Mouse (Mus musculus) left cerebral cortex, postnatal 36 days (tissue): Measurements from ENCODE around the gene Nkx6-2. TPM values are rescaled to one million over a fixed set of nuclear protein-coding genes. Genes with fewer than 3 reads are reported as not detected.

Experiments
- DNase-seq, 2 experiments: peaks; one replicate each; pipeline ENCODE4 v3.0.0; 2021 to 2022; ENCODE audit warnings: low spot score in 2 of 2, mixed read lengths in 1 of 2
- intact Hi-C: fragments of 180-260 bp; cut with DNase I; formaldehyde crosslinking; loops from one replicate; pipeline ENCODE4 v1.15.1; 2025
- total RNA-seq, 2 experiments: library from RNA; stranded (reverse); gene quantifications; 2 replicates each; pipeline ENCODE4 v1.2.3; 2021

Nkx6-2 gene
- total RNA-seq: 10 to 100 TPM in 1 of 2 experiments, 1 to 10 TPM in 1; 8.5 to 11.3 TPM

DNA sequence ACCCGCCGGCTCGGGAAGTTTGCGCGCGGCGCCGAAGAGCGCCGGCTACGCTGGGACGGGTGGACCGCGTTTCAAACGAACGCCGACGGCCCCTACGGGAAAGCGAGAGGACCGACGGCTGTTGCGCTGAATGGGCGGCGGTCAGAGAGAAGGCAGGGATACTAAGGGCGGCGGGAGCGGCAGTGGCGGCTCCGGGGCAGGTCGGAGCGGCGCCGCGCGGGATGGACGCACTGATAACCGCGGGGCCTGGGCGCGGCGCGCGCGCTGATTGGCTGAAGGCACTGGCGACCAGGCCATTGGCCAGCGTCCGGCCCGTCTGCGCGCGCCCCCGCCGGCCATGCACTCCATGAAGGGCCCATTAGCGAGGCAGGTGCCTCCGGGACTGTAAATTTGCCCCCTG, at the start of gene Nkx6-2:
TSS of gene Nkx6-2 (minus strand) at position 203 of the 400 bp plus-strand sequence.
- intact Hi-C loops: loop anchor here (5.0 kb wide), 1 partner anchor 95 kb away; no protein-coding TSS in a partner anchor
- DNase-seq: no peak

DNA sequence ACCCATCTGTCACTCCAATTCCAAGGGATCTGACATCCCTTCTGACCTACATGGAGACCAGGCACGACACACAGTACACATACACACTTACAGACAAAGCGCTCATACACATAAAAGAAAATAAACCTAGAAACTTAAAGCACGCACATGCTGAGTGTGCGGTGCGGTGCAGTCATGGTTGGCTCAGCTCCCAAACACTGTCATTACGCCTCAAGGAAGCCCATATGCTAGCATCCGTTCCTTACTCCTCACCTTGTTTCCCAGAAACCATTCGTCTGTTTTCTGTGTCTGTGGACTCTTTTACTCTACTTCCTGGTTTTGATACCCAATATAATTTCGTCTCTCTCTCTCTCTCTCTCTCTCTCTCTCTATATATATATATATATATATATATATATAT, 42.6 kb upstream of the Nkx6-2 start:
- intact Hi-C loops: no loop called here

DNA sequence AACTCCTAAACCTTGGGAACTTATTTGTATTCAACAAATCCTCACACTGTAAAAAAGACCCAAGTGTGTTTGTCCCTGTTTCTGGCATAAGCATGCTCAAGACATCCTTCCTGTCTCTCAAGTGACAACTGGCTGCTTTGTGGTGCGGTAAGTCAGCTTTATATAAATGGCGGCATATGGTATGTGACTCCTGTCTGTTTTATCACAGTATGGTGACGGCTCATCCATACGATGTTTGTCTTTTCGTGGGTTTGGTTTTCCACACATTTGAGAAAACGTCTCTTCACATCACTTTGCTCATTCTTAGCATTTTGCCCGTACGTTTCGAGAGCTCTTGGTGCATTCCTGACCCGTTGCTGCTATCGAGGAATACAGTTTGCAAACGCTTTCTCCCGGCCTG, 40.0 kb upstream of the Nkx6-2 start:
- intact Hi-C loops: no loop called here
- no peak for DNase-seq

More for the DNA sequence above, 42.6 kb upstream of the Nkx6-2 start:
- no peak for DNase-seq

DNA sequence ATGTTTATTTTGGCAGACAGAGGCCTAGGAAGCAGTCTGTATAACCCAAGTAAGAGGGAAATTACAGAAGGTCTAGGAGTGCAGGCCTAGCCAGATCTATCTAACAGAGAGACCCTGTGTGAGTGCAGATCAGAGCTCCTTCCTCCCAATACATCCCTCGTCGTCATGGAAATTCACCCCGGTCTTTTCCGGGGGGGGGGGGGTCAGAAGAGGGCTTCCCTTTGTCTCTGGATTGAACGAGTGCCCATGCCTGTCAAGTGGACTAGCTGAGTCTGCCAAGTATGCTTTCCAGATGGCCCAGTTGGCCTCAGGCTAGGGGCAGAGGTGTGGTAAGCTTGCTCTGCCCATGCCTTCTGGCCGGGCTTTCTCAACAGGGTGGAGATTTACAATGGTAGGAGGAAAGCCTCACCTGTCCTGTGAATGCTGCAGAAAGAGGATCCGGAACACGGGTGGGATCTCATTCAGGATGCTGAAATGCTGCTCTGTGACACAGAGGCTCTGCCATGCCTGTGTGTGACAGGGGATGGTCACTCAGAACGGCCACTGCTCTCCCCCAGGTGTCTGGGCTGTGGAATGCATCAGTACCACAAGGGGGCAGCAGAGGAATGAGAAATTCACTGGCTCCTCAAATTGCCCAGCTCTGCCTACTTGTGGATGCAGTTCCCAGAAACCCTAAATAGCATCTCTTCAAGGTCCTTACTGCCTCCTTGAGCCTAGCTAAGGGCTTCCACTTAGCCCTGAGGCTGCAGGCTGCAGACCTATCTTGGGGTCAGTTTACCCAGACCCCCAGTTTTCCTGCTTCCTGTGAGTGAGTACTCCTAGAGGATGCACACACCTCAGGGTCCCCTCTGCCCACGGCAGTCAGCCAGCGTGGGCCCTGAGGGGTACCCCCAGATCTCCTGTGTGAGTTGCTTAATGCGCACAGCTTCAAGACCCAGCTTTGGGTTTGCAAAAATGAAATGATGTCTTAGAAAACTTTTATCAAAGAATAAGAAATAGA, 33.5 kb upstream of the Nkx6-2 start:
- intact Hi-C loops: no loop called here
- DNase-seq: peak; percentile 70

DNA sequence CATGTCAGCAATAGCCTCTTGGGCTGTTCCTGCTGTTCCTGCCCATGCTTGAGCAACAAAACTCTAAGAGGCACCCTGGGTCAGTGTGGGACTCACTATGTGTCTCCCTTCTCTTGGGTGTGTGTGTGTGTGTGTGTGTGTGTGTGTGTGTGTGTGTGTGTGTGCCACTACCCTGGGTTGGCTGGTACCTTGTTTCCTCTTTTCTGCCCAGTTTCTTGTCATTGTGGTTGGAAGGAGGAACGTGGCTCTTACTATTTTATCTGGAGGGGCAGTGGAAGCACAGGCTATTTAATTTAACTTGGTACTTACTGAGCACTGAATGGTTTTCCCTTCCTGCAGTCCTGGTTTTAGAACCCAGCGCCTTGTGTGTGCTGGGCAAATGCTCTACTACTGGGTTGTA, 27.7 kb upstream of the Nkx6-2 start:
- DNase-seq: no peak
- intact Hi-C loops: no loop called here

DNA sequence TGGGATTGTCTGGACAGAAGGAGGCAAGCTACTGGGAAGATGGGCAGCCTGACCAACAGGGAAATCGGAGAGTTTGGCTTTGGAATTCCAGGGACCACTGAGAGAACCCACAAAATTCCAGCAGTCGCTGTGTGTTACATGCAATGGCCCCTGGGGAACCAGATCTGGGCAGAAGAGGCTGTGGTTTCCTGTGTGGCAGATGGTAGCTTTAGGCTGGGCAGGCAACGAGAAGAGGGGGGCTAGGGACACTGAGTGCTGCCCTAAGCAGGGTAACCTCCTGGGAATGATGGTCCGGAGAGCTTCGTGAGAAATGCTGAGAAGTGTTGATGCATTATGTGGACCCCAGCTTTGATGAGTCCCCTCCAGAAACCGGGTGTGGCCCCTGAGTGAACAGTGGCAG, 13.3 kb upstream of the Nkx6-2 start:
- intact Hi-C loops: no loop called here
- no peak for DNase-seq

DNA sequence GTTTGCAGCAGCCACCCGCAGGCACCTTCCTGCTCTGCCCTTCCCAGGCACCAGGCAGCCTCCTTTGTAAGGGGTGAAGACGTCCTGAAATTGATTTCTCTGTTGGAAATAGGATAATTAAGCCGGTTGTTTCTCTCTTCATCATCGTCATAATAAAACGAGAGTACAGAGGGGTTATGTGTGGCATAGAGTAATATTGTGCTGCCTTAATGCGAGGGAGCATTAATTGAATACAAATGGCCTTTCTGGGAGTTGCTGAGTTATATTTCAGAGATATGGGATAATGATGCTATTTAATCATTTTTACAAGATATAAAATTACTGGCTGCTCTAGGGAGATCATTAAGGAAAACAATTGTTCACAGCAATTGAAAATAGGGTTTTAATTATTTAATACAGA, 12.7 kb upstream of the Nkx6-2 start:
- no peak for DNase-seq
- intact Hi-C loops: no loop called here

DNA sequence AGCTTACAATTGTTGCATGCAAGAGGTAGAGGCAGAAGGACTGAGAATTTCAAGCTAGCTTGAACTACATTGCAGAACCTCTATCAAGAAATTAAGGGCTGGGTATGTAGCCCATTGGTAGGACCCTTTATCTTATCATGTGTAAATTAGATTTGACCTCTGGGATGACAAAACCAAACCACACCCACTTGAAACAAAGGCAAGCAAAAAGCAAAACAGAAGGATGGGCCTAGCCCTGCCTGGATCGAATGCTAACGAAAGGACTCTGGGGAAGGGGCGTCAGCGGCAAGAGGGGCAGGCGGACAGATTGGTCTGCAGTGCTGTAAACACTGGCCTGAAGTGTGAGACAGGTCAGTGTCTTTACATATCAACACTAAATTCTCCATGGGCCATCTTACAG, 8.7 kb upstream of the Nkx6-2 start:
- no peak for DNase-seq
- intact Hi-C loops: no loop called here

DNA sequence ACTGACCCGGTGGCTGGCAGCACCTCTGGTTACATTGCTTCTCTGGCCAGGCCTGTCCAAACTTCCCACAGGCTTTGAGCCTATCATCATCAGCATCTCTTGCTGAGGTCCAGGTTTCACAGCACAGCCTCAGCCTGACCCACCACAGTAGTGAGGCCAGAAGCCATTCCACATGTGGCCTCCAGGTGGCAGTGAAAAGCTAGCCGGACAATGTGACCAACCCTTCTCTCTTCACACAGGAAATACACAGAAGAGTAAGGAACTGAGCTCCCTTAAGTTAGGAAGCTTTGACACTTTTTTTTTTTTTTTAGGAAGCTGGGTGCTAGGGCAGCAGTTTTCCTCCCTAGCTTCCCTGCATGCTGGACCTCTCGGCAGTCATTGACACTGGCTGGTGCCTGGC, 7.7 kb upstream of the Nkx6-2 start:
- peak in 1 of 2 experiments; percentile 43 for DNase-seq
- intact Hi-C loops: no loop called here

DNA sequence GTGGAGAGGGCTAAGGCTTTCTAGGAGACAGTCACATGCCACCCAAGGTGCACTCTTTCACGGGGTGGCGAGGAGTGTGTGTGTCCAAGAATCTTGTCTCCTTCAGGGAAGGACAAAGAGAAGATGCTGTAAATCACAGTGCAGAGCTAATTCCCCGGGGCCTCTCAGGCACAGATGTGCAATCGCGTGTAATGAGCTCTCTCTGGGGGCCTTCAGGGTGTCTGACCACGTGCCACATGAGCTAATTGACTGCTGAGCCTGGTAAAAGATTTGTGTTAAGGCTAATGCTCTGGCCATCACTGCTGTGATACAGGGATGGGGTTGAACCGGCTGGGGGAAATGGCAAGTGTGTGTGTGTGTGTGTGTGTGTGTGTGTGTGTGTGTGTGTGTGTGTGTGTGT, 5.3 kb upstream of the Nkx6-2 start:
- intact Hi-C loops: no loop called here
- no peak for DNase-seq

DNA sequence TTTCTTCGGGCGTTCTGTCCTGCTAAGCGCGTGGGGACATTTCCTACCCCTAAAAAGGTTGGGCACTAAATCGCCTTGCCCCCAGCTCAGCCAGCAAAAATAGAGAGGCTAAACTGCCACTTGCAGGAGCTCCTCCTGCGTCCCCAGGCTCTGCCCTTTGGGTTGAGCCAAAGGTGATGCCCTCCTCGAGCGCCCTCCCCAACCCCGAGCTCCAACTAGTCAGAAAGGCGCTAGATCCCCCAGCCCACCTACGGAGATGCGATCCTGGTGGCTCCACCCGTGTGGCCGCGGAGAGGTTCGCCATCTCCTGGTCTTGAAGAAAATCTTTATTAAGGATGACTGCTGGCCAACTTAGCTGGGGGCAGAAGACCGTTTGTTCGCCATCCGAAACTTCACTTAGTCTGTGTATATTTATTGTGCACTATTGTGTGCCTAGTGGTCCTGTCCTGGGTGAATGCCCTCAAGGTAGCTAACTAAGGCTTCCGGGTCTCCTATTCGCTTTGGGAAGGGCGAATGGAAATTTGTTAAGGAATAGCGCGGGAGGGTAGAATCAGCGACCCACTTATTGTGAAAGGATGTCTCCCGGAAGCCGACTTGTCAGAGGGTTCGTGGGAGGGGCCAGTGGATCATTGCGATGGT, 2.7 kb upstream of the Nkx6-2 start:
- no peak for DNase-seq

DNA sequence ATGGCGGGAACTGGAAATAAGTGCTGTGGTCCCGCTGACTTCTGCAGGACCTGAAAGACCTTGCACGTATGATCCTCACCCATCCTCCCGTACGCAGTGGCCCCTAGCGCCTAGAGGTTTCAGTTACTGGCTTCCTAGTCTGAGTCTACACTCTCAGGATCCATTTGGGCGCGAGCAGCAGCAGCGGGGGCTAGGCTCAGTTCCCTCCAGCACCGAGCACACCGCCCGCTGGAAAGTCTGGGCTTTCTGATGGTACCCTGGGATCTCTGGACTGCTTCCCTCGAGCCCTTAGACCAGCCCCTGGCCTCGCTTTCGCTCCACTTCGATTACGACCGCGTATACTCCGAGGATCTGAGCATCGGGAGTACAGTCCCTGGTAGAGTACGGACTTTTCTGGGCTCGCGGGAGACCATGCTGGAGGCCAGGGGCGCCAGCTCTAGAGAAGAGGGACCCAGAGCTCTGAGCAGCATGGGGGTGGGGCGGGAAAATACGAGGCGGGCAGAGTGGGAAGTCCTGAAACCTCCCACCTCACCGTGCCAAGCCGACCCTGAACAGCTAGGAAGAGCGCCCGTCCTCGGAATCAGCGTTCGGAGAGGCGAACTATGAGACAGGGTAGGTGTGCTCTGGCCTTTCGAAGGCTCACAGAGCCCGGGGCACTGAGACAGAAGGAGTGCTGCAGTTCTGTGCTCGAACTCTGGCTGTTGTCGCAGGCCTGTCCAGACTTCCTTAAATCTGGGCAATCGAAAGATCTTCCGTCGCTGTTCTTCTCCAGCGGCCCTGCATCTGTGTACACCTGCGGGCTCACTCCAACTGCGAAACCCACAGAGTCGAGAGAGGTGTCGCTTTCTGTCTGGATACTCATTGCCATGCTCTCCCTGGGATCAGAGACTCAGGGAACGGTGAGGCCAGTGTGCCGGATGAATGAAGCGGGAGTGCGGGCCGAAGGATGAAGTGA, 1.9 kb upstream of the Nkx6-2 start:
- intact Hi-C loops: loop anchor here (5.0 kb wide), 1 partner anchor 97 kb away; no protein-coding TSS in a partner anchor
- DNase-seq: peak in 1 of 2 experiments; percentile 26

More for the DNA sequence above, 2.7 kb upstream of the Nkx6-2 start:
- intact Hi-C loops: no loop called here

DNA sequence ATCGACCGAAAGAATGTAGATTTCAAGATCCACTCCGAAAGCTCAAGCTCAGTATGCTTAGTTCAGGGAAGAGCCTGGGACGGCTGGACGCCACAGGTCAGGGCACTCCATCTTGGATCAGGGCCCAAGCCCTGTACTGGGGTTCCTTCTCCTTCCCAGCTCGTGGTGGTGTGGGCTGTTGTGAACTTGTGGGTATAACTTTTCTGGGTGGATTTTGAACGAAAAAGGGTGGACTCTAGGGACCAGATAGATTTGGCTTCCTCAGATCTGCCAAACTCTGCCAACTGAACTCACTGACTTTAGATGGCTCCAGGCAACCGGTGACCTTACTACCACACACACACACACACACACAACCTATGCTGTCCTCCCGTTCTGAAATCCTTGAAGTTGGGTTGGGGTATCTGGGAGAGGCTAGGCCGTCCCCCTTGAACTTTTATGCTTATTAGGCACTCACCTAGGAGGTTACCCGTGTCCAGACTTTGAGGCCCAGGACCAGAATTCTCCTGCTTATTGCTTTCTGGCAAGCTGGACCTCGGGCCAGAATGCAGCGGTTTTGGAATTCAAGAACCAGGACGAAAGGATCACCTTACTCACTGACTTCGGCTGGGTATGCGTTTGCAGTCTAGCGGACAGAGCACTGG, 619 bp upstream of the Nkx6-2 start:
- no peak for DNase-seq
- intact Hi-C loops: loop anchor here (5.0 kb wide), 1 partner anchor 96 kb away; no protein-coding TSS in a partner anchor

DNA sequence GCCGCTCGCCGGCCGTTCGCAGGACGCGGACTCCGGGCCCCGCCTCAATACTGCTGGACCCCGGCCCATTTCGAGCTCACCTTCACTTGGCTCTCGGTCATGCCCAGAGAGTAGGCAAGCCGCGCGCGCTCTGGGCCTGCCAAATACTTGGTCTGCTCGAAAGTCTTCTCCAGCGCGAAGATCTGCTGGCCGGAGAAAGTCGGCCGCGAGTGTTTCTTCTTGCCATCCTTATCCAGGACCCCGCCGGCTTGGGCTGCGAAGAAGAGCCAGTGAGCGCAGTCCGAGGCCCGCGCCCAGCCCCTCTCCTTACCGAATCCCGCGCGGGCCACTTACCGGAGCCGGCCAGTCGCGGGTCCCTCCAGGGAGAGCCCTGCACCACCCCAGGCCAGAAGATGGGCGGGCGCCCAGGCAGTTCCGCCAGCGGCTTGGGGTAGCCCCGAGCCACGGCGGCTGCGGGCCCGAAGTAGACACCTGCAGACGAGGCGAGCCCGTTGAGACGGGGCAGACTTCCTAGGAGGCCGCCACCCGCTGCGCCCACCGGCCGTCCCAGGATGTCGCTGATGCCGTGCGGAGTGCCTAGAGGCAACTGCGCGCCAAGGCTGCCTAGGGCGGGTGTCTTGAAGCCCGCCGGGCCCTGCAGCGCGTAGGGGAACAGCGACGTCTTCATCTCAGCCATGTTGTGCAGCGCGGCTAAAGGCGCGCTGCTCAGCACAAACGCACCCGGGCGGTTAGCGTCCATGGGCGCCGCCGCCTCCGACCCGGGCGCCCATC, 611 bp downstream of the Nkx6-2 start:
- DNase-seq: peak in 1 of 2 experiments; percentile 22
- intact Hi-C loops: loop anchor here (5.0 kb wide), 1 partner anchor 95 kb away; no protein-coding TSS in a partner anchor

DNA sequence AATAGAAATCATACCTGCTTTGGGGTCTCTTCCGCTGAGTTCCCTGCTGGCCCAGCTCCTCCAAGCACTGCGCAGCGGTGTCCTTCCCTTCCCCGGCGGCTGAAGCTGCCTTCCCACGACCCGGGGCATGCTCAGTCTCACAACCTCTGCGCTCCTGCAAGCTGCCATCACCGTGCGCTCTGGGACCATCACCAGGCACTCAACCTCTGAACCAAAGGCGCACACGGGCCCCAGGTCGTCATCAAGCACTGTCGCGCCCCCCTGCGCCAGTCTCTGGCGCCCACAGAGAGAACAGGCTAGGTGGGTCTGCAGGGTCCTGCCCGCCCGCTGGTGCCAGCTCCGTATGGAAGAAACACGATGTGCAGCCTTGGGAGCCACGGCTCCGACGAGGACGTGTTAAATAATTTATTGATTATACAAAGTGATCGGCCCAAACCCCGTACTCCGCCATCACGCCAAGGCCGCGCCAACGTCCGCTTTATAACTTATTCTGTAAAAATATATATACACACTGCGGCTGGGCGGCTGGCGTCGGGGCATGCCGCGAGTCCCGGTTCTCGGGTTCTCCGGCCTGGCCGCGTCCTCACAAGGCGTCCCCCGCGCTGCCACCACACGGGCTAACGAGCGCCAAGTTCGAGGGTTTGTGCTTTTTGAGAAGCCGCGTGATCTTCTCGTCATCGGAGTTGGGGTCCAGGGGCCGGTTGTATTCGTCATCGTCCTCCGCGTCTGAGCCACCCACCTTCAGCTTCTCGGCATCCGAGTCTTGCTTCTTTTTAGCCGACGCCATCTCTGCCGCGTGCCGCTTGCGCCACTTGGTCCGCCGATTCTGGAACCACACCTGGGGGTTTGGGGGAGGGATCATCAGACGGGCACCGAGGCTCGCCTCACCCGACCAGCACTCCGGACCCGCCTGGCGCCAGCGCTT, 1.5 kb downstream of the Nkx6-2 start:
- intact Hi-C loops: loop anchor here (5.0 kb wide), 1 partner anchor 94 kb away; no protein-coding TSS in a partner anchor
- DNase-seq: no peak

DNA sequence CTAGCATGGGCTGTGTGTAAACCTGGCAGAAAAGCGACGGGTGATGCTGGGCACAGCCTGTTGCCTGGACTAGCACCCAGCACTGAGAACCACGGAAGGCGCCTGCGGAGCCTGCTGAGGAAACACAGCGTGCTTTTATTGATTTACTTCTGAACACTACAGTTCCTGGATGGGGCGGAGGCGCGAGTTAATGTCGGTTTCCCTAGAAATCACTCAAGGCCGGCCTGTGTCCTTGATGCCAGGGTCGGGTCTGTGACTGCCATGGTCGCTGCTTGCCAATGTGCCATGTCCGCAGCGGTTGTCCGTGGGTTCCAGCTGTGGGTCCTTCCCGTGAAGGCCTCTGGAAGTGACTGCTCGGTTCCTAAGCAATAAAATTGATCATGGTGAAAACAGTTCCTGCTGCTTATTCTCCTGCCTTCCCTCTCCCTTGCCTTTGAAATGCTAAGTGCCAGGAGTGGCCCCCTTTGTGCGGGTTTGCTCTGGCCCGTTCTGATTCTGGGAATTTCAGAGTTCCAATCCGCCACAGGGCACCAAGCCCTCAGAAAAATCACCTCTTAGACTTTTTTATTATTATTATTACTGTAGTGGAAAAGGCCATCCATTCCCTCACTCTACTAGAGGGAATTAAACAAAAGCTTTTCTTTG, 3.2 kb downstream of the Nkx6-2 start:
- intact Hi-C loops: no loop called here
- DNase-seq: no peak
